Mouse (Mus musculus) liver, adult 2 months (tissue): ENCODE measurements at regions not wholly inside any gene's neighbourhood (a gene's known extent, or its start where the extent isn't known, plus 50 kb on each side); places are given as distances from the start of the nearest gene placed in this dataset.

ENCODE experiments used
- CTCF ChIP-seq: fragments of 200-500 bp; IDR thresholded peaks from 2 replicates; pipeline ENCODE4 v1.5.1; 2011; ENCODE audit warnings: low read depth, low read length, control low read depth
- POLR2A ChIP-seq: fragments of 200-500 bp; IDR thresholded peaks from 2 replicates; pipeline ENCODE4 v1.6.1; 2011; ENCODE audit warnings: low read length, control low read depth; ENCODE audit not compliant: insufficient read depth; ENCODE audit errors: extremely low read depth

- TF ChIP-seq CTCF (no peak), POLR2A (no peak)
Observed at GRCm38 (mm10) chr2:10736696-10737457, 366.6 kb downstream of the Sfmbt2 start.
